Mouse (Mus musculus) olfactory bulb, adult 2 months (tissue): ENCODE measurements around the gene BC004004.

Experiments
- CTCF ChIP-seq: fragments of 200-500 bp; IDR thresholded peaks from 2 replicates; pipeline ENCODE4 v1.5.1; 2012; ENCODE audit warnings: low read depth, mild to moderate bottlenecking, low read length, moderate library complexity; ENCODE audit not compliant: insufficient read depth
- POLR2A ChIP-seq: fragments of 200-500 bp; IDR thresholded peaks from 2 replicates; pipeline ENCODE4 v1.6.1; 2012; ENCODE audit warnings: mild to moderate bottlenecking, low read depth, low read length, moderate library complexity; ENCODE audit not compliant: insufficient read depth

- TF ChIP-seq POLR2A (no peak), CTCF (no peak)
Measured at GRCm38 (mm10) chr17:29280422-29280821, 11.8 kb downstream of the BC004004 start.
